Mouse (Mus musculus) hindbrain, embryonic 11.5 days (tissue): Measurements from ENCODE around the gene Zfp276. TPM values are rescaled to one million over a fixed set of nuclear protein-coding genes. Genes with fewer than 3 reads are reported as not detected.
A peak's percentile ranks its signal among the peaks of the same experiment; 100 is the strongest.
"Not testable (repeated sequence)": the region's sequence is repeated elsewhere in the genome, so short reads cannot be mapped to it uniquely, and the experiment has no call there.

ENCODE experiments used
- ATAC-seq: fragments of 200-750 bp; cut with Nextera tagmentation; 2 replicates; pipeline ENCODE4 v1.8.0; 2017; ENCODE audit warnings: mild to moderate bottlenecking, moderate TSS enrichment, moderate library complexity; ENCODE audit not compliant: low FRiP score
- DNase-seq: peaks from one replicate; pipeline ENCODE4 v3.0.0-alpha.2; 2015; ENCODE audit warnings: low spot score
- H3K27ac ChIP-seq: fragments of 300-500 bp; sonication (generic); 2 replicates; pipeline ENCODE4 v1.5.1; 2014; ENCODE audit warnings: mild to moderate bottlenecking, low read depth, low read length
- H3K27me3 ChIP-seq: fragments of 300-500 bp; sonication (generic); 2 replicates; pipeline ENCODE4 v1.6.1; 2014; ENCODE audit warnings: mild to moderate bottlenecking, low read length, moderate library complexity, mixed read lengths; ENCODE audit not compliant: control insufficient read depth, insufficient read depth
- H3K36me3 ChIP-seq: fragments of 300-500 bp; sonication (generic); 2 replicates; pipeline ENCODE4 v1.6.1; 2014; ENCODE audit warnings: mild to moderate bottlenecking, low read length, moderate library complexity, mixed read lengths; ENCODE audit not compliant: control insufficient read depth, insufficient read depth
- H3K4me1 ChIP-seq: fragments of 300-500 bp; sonication (generic); replicated peaks from 2 replicates; pipeline ENCODE4 v1.6.1; 2014; ENCODE audit warnings: low read length, mixed read lengths; ENCODE audit not compliant: control insufficient read depth, insufficient read depth
- H3K4me2 ChIP-seq: fragments of 300-500 bp; sonication (generic); replicated peaks from 2 replicates; pipeline ENCODE4 v1.6.1; 2014; ENCODE audit warnings: mild to moderate bottlenecking, low read depth, low read length
- H3K4me3 ChIP-seq: fragments of 300-500 bp; sonication (generic); 2 replicates; pipeline ENCODE4 v1.5.1; 2014; ENCODE audit warnings: low read depth, low read length
- H3K9ac ChIP-seq: fragments of 300-500 bp; sonication (generic); 2 replicates; pipeline ENCODE4 v1.6.1; 2014; ENCODE audit warnings: low read depth, low read length
- H3K9me3 ChIP-seq: fragments of 300-500 bp; sonication (generic); 2 replicates; pipeline ENCODE4 v1.6.1; 2016; ENCODE audit warnings: low read length; ENCODE audit not compliant: control insufficient read depth
- WGBS: fragments of 180-500 bp; shearing (Covaris S2); extraction: QIAGEN DNeasy Blood & Tissue Kit; methylation state at CpG from one replicate; pipeline ENCODE4 v1.1.7; 2014; 5-methylcytosine and 5-hydroxymethylcytosine counted together
- polyA plus RNA-seq: library from polyadenylated mRNA; unstranded; fragments of >200 nt; fragmentation: Nextera tagmentation; extraction: Ambion mirVana; gene quantifications from 2 replicates; pipeline ENCODE4 v1.2.1, GENCODE M21; 2014

The Zfp276 gene
- polyA plus RNA-seq, 1 experiment from 2014 or later, result 18.1 TPM

- Histone ChIP-seq H3K36me3 (no peaks in the 10 kb centered on the region), H3K4me3 (no peak overlapping the region), H3K9me3 (no peaks in the 10 kb centered on the region), H3K27ac (no peak overlapping the region), H3K4me2 (no peak overlapping the region), H3K27me3 (no peaks in the 10 kb centered on the region), H3K9ac (no peak overlapping the region), H3K4me1 (peaks cover 6% of the 10 kb centered on the region)
- 90% methylated on average over 1 of the region's 1 CpGs for WGBS
- ATAC-seq (no peak), DNase-seq (no peak)
These were observed 25.6 kb upstream of the Zfp276 start for GRCm38 (mm10) chr8:123228416-123228815.

DNA sequence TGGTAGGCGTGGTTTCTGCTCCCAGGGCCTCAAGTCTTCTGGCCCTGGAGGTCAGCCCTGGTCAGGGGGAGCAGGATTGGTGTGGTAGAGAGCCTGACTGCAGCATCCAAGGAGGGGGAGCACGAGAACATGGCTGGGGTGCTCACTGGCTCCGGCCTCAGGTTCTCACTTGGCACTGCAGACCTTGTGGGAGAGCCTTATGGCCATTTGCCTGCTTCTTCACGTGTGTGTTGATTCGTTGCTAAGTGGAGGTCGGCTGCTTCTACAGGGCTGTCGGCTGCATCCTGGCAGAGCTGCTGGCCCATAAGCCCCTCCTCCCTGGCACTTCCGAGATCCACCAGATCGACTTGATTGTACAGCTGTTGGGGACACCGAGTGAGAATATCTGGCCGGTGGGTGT is 23.7 kb upstream of the Zfp276 start:
- ATAC-seq, H3K36me3 ChIP-seq, DNase-seq, H3K9ac ChIP-seq, H3K4me2 ChIP-seq, H3K9me3 ChIP-seq, H3K4me3 ChIP-seq, H3K27ac ChIP-seq, H3K4me1 ChIP-seq: not testable (repeated sequence)
- H3K27me3 ChIP-seq, result peaks cover 13% of the 10 kb centered on the region
- 90% methylated on average over 10 of the region's 11 CpGs for WGBS

DNA sequence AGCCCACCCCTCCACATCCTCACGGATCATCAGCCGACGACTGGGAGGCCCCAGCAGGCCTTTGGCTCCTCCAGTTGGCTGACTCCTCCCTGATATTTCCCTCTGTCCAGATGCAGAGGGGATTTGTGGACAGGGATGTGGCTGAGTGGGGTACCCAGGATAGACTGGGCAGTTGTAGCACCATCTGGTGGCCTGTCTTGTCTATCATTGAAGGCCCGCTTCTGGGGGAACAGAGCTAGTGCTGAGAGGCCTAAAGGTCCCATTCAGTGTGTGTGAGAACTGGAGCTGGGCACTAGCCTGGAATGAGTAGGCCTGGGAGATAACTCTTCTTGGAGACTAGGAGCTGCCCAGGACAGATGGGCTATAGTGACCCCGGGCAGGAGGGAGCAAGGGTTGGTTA is 22.3 kb upstream of the Zfp276 start:
- 56% methylated on average over 5 of the region's 5 CpGs for WGBS

GRCm38 (mm10) chr8:123232553-123232952 is 21.4 kb upstream of the Zfp276 start:
- 42% methylated on average over 7 of the region's 7 CpGs for WGBS
- no peaks in the 10 kb centered on the region for H3K36me3 ChIP-seq
- ATAC-seq, result no peak

More for the DNA sequence above, 22.3 kb upstream of the Zfp276 start:
- Histone ChIP-seq H3K36me3 (no peaks in the 10 kb centered on the region), H3K9me3 (no peaks in the 10 kb centered on the region), H3K27me3 (peaks cover 19% of the 10 kb centered on the region), H3K9ac (no peak overlapping the region), H3K4me2 (no peak overlapping the region), H3K4me3 (no peak overlapping the region), H3K27ac (no peak overlapping the region), H3K4me1 (peaks cover 6% of the 10 kb centered on the region)
- ATAC-seq (no peak), DNase-seq (peak; percentile 22)

GRCm38 (mm10) chr8:123233300-123233699 is 20.7 kb upstream of the Zfp276 start:
- Histone ChIP-seq H3K9ac (no peak overlapping the region), H3K4me3 (no peak overlapping the region), H3K27me3 (peaks cover 21% of the 10 kb centered on the region), H3K4me2 (no peak overlapping the region), H3K9me3 (no peaks in the 10 kb centered on the region), H3K36me3 (no peaks in the 10 kb centered on the region), H3K27ac (no peak overlapping the region), H3K4me1 (peaks cover 6% of the 10 kb centered on the region)
- DNase-seq, result no peak
- ATAC-seq, result no peak
- WGBS, result 58% methylated on average over 13 of the region's 13 CpGs

More at GRCm38 (mm10) chr8:123232553-123232952, 21.4 kb upstream of the Zfp276 start:
- no peak overlapping the region for H3K9ac ChIP-seq
- DNase-seq, result no peak
- no peak overlapping the region for H3K27ac ChIP-seq
- no peak overlapping the region for H3K4me3 ChIP-seq
- peaks cover 20% of the 10 kb centered on the region for H3K27me3 ChIP-seq
- H3K4me1 ChIP-seq, result peaks cover 6% of the 10 kb centered on the region
- H3K4me2 ChIP-seq, result no peak overlapping the region; the same call in 1 of the 2 replicates
- no peaks in the 10 kb centered on the region for H3K9me3 ChIP-seq

- Histone ChIP-seq H3K4me2 (no peak overlapping the region), H3K9me3 (no peaks in the 10 kb centered on the region), H3K36me3 (no peaks in the 10 kb centered on the region), H3K9ac (no peak overlapping the region), H3K27ac (no peak overlapping the region), H3K4me3 (no peak overlapping the region), H3K27me3 (peaks cover 21% of the 10 kb centered on the region), H3K4me1 (peaks cover 6% of the 10 kb centered on the region)
- DNase-seq (no peak), ATAC-seq (no peak)
- 76% methylated on average over 11 of the region's 11 CpGs for WGBS
These were observed 20.2 kb upstream of the Zfp276 start for GRCm38 (mm10) chr8:123233760-123234159.

- no peak for ATAC-seq
- no peak for DNase-seq
These were observed 19.0 kb upstream of the Zfp276 start for GRCm38 (mm10) chr8:123234918-123235519.

GRCm38 (mm10) chr8:123235520-123236497 is 18.2 kb upstream of the Zfp276 start, which contains the start of gene Spata2l:
Gene Spata2l, minus strand, starts transcription at chr8:123236233.
- WGBS, result 2% methylated on average over 57 of the region's 57 CpGs

More at GRCm38 (mm10) chr8:123234918-123235519, 19.0 kb upstream of the Zfp276 start:
- peaks cover 6% of the 10 kb centered on the region for H3K4me1 ChIP-seq
- no peak overlapping the region for H3K27ac ChIP-seq
- H3K4me3 ChIP-seq, result peak overlapping the region; percentile 43
- H3K36me3 ChIP-seq, result no peaks in the 10 kb centered on the region
- H3K9ac ChIP-seq, result peak overlapping the region; percentile 52
- H3K9me3 ChIP-seq, result no peaks in the 10 kb centered on the region
- H3K27me3 ChIP-seq, result peaks cover 21% of the 10 kb centered on the region
- H3K4me2 ChIP-seq, result peak overlapping the region; percentile 88
- 39% methylated on average over 13 of the region's 13 CpGs for WGBS

More at GRCm38 (mm10) chr8:123235520-123236497, 18.2 kb upstream of the Zfp276 start, which contains the start of gene Spata2l:
- peak within 1 kb of the TSS; percentile 52 for H3K9ac ChIP-seq
- H3K4me2 ChIP-seq, result peak within 1 kb of the TSS; percentile 88
- DNase-seq (peak; percentile 88), ATAC-seq (peak; percentile 76)
- H3K27ac ChIP-seq, result no peak within 1 kb of the TSS
- H3K27me3 ChIP-seq, result peaks cover 21% of the 10 kb centered on the region
- no peaks in the 10 kb centered on the region for H3K36me3 ChIP-seq
- H3K4me1 ChIP-seq, result peaks cover 6% of the 10 kb centered on the region
- H3K4me3 ChIP-seq, result peak within 1 kb of the TSS; percentile 43
- no peaks in the 10 kb centered on the region for H3K9me3 ChIP-seq
